Mouse (Mus musculus): Measurements from ENCODE around the gene Cenpx. TPM values are rescaled to one million over a fixed set of nuclear protein-coding genes. Genes with fewer than 3 reads are reported as not detected.

Cenpx gene
- 37.5 TPM for total RNA-seq (2023)

GRCm38 (mm10) chr11:120713580-120714518 is at the start of gene Cenpx, which contains the start of gene Lrrc45:
Gene Cenpx, minus strand, starts transcription at chr11:120713738.
Gene Lrrc45, plus strand, starts transcription at chr11:120713925.

GRCm38 (mm10) chr11:120762672-120763041 is 49.1 kb upstream of the Cenpx start, which contains the start of gene Hmga1b:
Gene Hmga1b, plus strand, starts transcription at chr11:120762794.

GRCm38 (mm10) chr11:120731858-120732680 is 18.5 kb upstream of the Cenpx start, which contains the start of gene Cbr2:
Gene Cbr2, minus strand, starts transcription at chr11:120732114.

GRCm38 (mm10) chr11:120727169-120727527 is 13.6 kb upstream of the Cenpx start, which contains the start of gene Dcxr:
Gene Dcxr, minus strand, starts transcription at chr11:120727281.

GRCm38 (mm10) chr11:120721124-120722066 is 7.9 kb upstream of the Cenpx start, which contains the start of gene Rac3:
Gene Rac3, plus strand, starts transcription at chr11:120721470.

GRCm38 (mm10) chr11:120672687-120673593 is 40.6 kb downstream of the Cenpx start, which contains the start of gene Aspscr1:
Gene Aspscr1, plus strand, starts transcription at chr11:120672973.

GRCm38 (mm10) chr11:120661076-120661460 is 52.5 kb downstream of the Cenpx start, which contains the start of gene Notum:
Gene Notum, minus strand, starts transcription at chr11:120661175.

Other genes starting within 250 kb of the Cenpx start
- gene Arl16, start 246.1 kb downstream of the Cenpx start, total RNA-seq (2023), result 13.4 TPM
- gene Mrpl12, start 229.1 kb downstream of the Cenpx start, total RNA-seq (2023), result 28.5 TPM
- gene Slc25a10, start 221.9 kb downstream of the Cenpx start, total RNA-seq (2023), result 9.7 TPM
- not detected for gene Gcgr, start 183.0 kb downstream of the Cenpx start, total RNA-seq (2023)
- 36.1 TPM for gene Mcrip1, start 164.0 kb downstream of the Cenpx start, total RNA-seq (2023)
- not detected for gene Ppp1r27, start 162.6 kb downstream of the Cenpx start, total RNA-seq (2023)
- gene P4hb, start 140.5 kb downstream of the Cenpx start, total RNA-seq (2023), result 123 TPM
- 404 TPM for gene Arhgdia, start 132.1 kb downstream of the Cenpx start, total RNA-seq (2023)
- 109 TPM for gene Alyref, start 115.4 kb downstream of the Cenpx start, total RNA-seq (2023)
- gene Anapc11, start 115.3 kb downstream of the Cenpx start, total RNA-seq (2023), result 71.8 TPM
- gene Npb, start 105.3 kb downstream of the Cenpx start, total RNA-seq (2023), result 3.8 TPM
- gene Pcyt2, start 95.8 kb downstream of the Cenpx start, total RNA-seq (2023), result 153 TPM
- 131 TPM for gene Sirt7, start 88.5 kb downstream of the Cenpx start, total RNA-seq (2023)
- gene Mafg, start 80.1 kb downstream of the Cenpx start, total RNA-seq (2023), result 39.8 TPM
- 1.2 TPM for gene Pycr1, start 70.0 kb downstream of the Cenpx start, total RNA-seq (2023)
- not detected for gene Myadml2, start 65.6 kb downstream of the Cenpx start, total RNA-seq (2023)
- gene Notum, start 52.6 kb downstream of the Cenpx start, total RNA-seq (2023), result not detected
- gene Aspscr1, start 40.8 kb downstream of the Cenpx start, total RNA-seq (2023), result 126 TPM
- gene Lrrc45, start 187 bp upstream of the Cenpx start, total RNA-seq (2023), result 33.3 TPM
- gene Rac3, start 7.7 kb upstream of the Cenpx start, total RNA-seq (2023), result 1.1 TPM
- 0.65 TPM for gene Dcxr, start 13.5 kb upstream of the Cenpx start, total RNA-seq (2023)
- not detected for gene Cbr2, start 18.4 kb upstream of the Cenpx start, total RNA-seq (2023)
- gene Hmga1b, start 49.1 kb upstream of the Cenpx start, total RNA-seq (2023), result 30.9 TPM
- 12.4 TPM for gene Rfng, start 70.5 kb upstream of the Cenpx start, total RNA-seq (2023)
- 64.3 TPM for gene Gps1, start 70.5 kb upstream of the Cenpx start, total RNA-seq (2023)
- gene Dus1l, start 82.7 kb upstream of the Cenpx start, total RNA-seq (2023), result 61.8 TPM
- 160 TPM for gene Fasn, start 110.8 kb upstream of the Cenpx start, total RNA-seq (2023)
- 0.50 TPM for gene Ccdc57, start 219.1 kb upstream of the Cenpx start, total RNA-seq (2023)
- 9.3 TPM for gene Slc16a3, start 234.7 kb upstream of the Cenpx start, total RNA-seq (2023)

Data from CD4-positive naive resting alpha-beta T cell, adult 57 days (primary cell).